Mouse (Mus musculus) midbrain, embryonic 15.5 days (tissue): ENCODE measurements around the gene Lekr1. TPM values are rescaled to one million over a fixed set of nuclear protein-coding genes. Genes with fewer than 3 reads are reported as not detected.
"Not testable (repeated sequence)": the region's sequence is repeated elsewhere in the genome, so short reads cannot be mapped to it uniquely, and the experiment has no call there.

Source experiments
- ATAC-seq: fragments of 200-750 bp; cut with Nextera tagmentation; replicated peaks from 2 replicates; pipeline ENCODE4 v1.8.0; 2017; ENCODE audit warnings: moderate TSS enrichment
- H3K27ac ChIP-seq: fragments of 300-500 bp; sonication (generic); 2 replicates; pipeline ENCODE4 v1.5.1; 2015; ENCODE audit warnings: mild to moderate bottlenecking, inconsistent platforms
- H3K27me3 ChIP-seq: fragments of 300-500 bp; sonication (generic); replicated peaks from 2 replicates; pipeline ENCODE4 v1.6.1; 2015; ENCODE audit warnings: inconsistent platforms
- H3K36me3 ChIP-seq: fragments of 300-500 bp; sonication (generic); replicated peaks from 2 replicates; pipeline ENCODE4 v1.6.1; 2015; ENCODE audit warnings: inconsistent platforms
- H3K4me1 ChIP-seq: fragments of 300-500 bp; sonication (generic); 2 replicates; pipeline ENCODE4 v1.6.1; 2015; ENCODE audit warnings: inconsistent platforms
- H3K4me2 ChIP-seq: fragments of 300-500 bp; sonication (generic); 2 replicates; pipeline ENCODE4 v1.6.1; 2015; ENCODE audit warnings: inconsistent platforms, mild to moderate bottlenecking, moderate library complexity
- H3K4me3 ChIP-seq: fragments of 300-500 bp; sonication (generic); 2 replicates; pipeline ENCODE4 v1.5.1; 2015; ENCODE audit warnings: mild to moderate bottlenecking, inconsistent platforms
- H3K9ac ChIP-seq: fragments of 300-500 bp; sonication (generic); 2 replicates; pipeline ENCODE4 v1.6.1; 2015; ENCODE audit warnings: mild to moderate bottlenecking, inconsistent platforms
- H3K9me3 ChIP-seq: fragments of 300-500 bp; sonication (generic); 2 replicates; pipeline ENCODE4 v1.6.1; 2016; ENCODE audit warnings: inconsistent platforms
- WGBS: fragments of 180-500 bp; shearing (Covaris S2); methylation state at CpG from one replicate; pipeline ENCODE4 v1.1.7; 2015; ENCODE audit warnings: mixed read lengths; 5-methylcytosine and 5-hydroxymethylcytosine counted together
- polyA plus RNA-seq: library from polyadenylated mRNA; unstranded; fragments of >200 nt; fragmentation: Nextera tagmentation; extraction: Ambion mirVana; gene quantifications from 2 replicates; pipeline ENCODE4 v1.2.1, GENCODE M21; 2015

Gene Lekr1
- polyA plus RNA-seq, 1 experiment from 2014 or later: 5.7 TPM

GRCm38 (mm10) chr3:65722897-65723296 is 56.9 kb downstream of the Lekr1 start:
- no peak overlapping the region for H3K27ac ChIP-seq
- ATAC-seq: no peak
- no peak overlapping the region for H3K4me3 ChIP-seq
- WGBS: 92% methylated on average over 4 of the region's 4 CpGs
- H3K4me2 ChIP-seq: no peak overlapping the region
- no peaks in the 10 kb centered on the region for H3K4me1 ChIP-seq
- H3K27me3 ChIP-seq: no peaks in the 10 kb centered on the region
- H3K9me3 ChIP-seq: no peaks in the 10 kb centered on the region
- no peak overlapping the region for H3K9ac ChIP-seq
- H3K36me3 ChIP-seq: no peaks in the 10 kb centered on the region

GRCm38 (mm10) chr3:65723664-65724063 is 57.6 kb downstream of the Lekr1 start:
- no peaks in the 10 kb centered on the region for H3K9me3 ChIP-seq
- H3K4me1 ChIP-seq: no peaks in the 10 kb centered on the region
- no peaks in the 10 kb centered on the region for H3K36me3 ChIP-seq
- no peak for ATAC-seq
- H3K9ac ChIP-seq: no peak overlapping the region
- no peak overlapping the region for H3K4me3 ChIP-seq
- no peaks in the 10 kb centered on the region for H3K27me3 ChIP-seq
- H3K27ac ChIP-seq: no peak overlapping the region
- H3K4me2 ChIP-seq: no peak overlapping the region
- 86% methylated on average over 4 of the region's 4 CpGs for whole genome bisulfite sequencing

GRCm38 (mm10) chr3:65737816-65738215 is 71.8 kb downstream of the Lekr1 start:
- Histone ChIP-seq H3K36me3 (no peaks in the 10 kb centered on the region), H3K4me3 (no peak overlapping the region), H3K27me3 (no peaks in the 10 kb centered on the region), H3K9ac (no peak overlapping the region), H3K4me2 (no peak overlapping the region), H3K27ac (no peak overlapping the region), H3K4me1 (no peaks in the 10 kb centered on the region), H3K9me3 (no peaks in the 10 kb centered on the region)
- 82% methylated on average over 4 of the region's 4 CpGs for WGBS
- ATAC-seq: no peak

GRCm38 (mm10) chr3:65744936-65745335 is 78.9 kb downstream of the Lekr1 start:
- Histone ChIP-seq H3K4me3 (no peak overlapping the region), H3K27me3 (no peaks in the 10 kb centered on the region), H3K27ac (no peak overlapping the region), H3K4me1 (no peaks in the 10 kb centered on the region), H3K9ac (no peak overlapping the region), H3K36me3 (no peaks in the 10 kb centered on the region), H3K4me2 (no peak overlapping the region), H3K9me3 (no peaks in the 10 kb centered on the region)
- no peak for ATAC-seq
- 21% methylated on average over 4 of the region's 4 CpGs for WGBS

- peak; percentile 50; the same call in 1 of the 2 replicates for ATAC-seq
- Histone ChIP-seq H3K27ac (no peak overlapping the region), H3K9me3 (no peaks in the 10 kb centered on the region), H3K9ac (no peak overlapping the region), H3K36me3 (no peaks in the 10 kb centered on the region), H3K4me1 (peaks cover 7% of the 10 kb centered on the region; the same call in 1 of the 2 replicates), H3K4me3 (no peak overlapping the region), H3K27me3 (no peaks in the 10 kb centered on the region), H3K4me2 (no peak overlapping the region)
- 62% methylated on average over 20 of the region's 20 CpGs for WGBS
Measured at GRCm38 (mm10) chr3:65764511-65765508, 98.8 kb downstream of the Lekr1 start.

GRCm38 (mm10) chr3:65766387-65766786 is 100.4 kb downstream of the Lekr1 start:
- Histone ChIP-seq H3K27ac (no peak overlapping the region), H3K9me3 (no peaks in the 10 kb centered on the region), H3K9ac (no peak overlapping the region), H3K36me3 (no peaks in the 10 kb centered on the region), H3K4me1 (peaks cover 7% of the 10 kb centered on the region; the same call in 1 of the 2 replicates), H3K27me3 (no peaks in the 10 kb centered on the region), H3K4me3 (no peak overlapping the region), H3K4me2 (no peak overlapping the region)
- no peak for ATAC-seq

GRCm38 (mm10) chr3:65767202-65767862 is 101.3 kb downstream of the Lekr1 start:
- peak overlapping the region; percentile 43; the same call in 1 of the 2 replicates for H3K27ac ChIP-seq
- peaks cover 7% of the 10 kb centered on the region; the same call in 1 of the 2 replicates for H3K4me1 ChIP-seq
- no peaks in the 10 kb centered on the region for H3K9me3 ChIP-seq
- H3K4me2 ChIP-seq: no peak overlapping the region
- ATAC-seq: peak; percentile 73
- no peaks in the 10 kb centered on the region for H3K27me3 ChIP-seq
- 22% methylated on average over 6 of the region's 6 CpGs for WGBS
- no peaks in the 10 kb centered on the region for H3K36me3 ChIP-seq
- H3K9ac ChIP-seq: no peak overlapping the region
- H3K4me3 ChIP-seq: no peak overlapping the region

- ATAC-seq, H3K36me3 ChIP-seq, H3K9me3 ChIP-seq, H3K9ac ChIP-seq, H3K27me3 ChIP-seq, H3K4me1 ChIP-seq, H3K4me3 ChIP-seq, H3K4me2 ChIP-seq, H3K27ac ChIP-seq: not testable (repeated sequence)
- 90% methylated on average over 7 of the region's 7 CpGs for WGBS
Measured at GRCm38 (mm10) chr3:65769666-65770065, 103.6 kb downstream of the Lekr1 start.

GRCm38 (mm10) chr3:65773910-65774309 is 107.9 kb downstream of the Lekr1 start:
- Histone ChIP-seq H3K9me3 (no peaks in the 10 kb centered on the region), H3K27ac (no peak overlapping the region), H3K4me1 (no peaks in the 10 kb centered on the region), H3K36me3 (no peaks in the 10 kb centered on the region), H3K27me3 (no peaks in the 10 kb centered on the region), H3K4me3 (no peak overlapping the region), H3K9ac (no peak overlapping the region), H3K4me2 (no peak overlapping the region)
- no peak for ATAC-seq
- 88% methylated on average over 1 of the region's 1 CpGs for WGBS

GRCm38 (mm10) chr3:65775096-65775495 is 109.1 kb downstream of the Lekr1 start:
- Histone ChIP-seq H3K27ac (no peak overlapping the region), H3K27me3 (no peaks in the 10 kb centered on the region), H3K9ac (no peak overlapping the region), H3K4me2 (no peak overlapping the region), H3K4me1 (no peaks in the 10 kb centered on the region), H3K9me3 (no peaks in the 10 kb centered on the region), H3K4me3 (no peak overlapping the region), H3K36me3 (no peaks in the 10 kb centered on the region)
- ATAC-seq: no peak
- 82% methylated on average over 5 of the region's 5 CpGs for WGBS

- 77% methylated on average over 5 of the region's 5 CpGs for WGBS
- Histone ChIP-seq H3K9ac (no peak overlapping the region), H3K9me3 (no peaks in the 10 kb centered on the region), H3K27ac (no peak overlapping the region), H3K36me3 (no peaks in the 10 kb centered on the region), H3K4me1 (no peaks in the 10 kb centered on the region), H3K27me3 (no peaks in the 10 kb centered on the region), H3K4me2 (no peak overlapping the region), H3K4me3 (no peak overlapping the region)
- no peak for ATAC-seq
Measured at GRCm38 (mm10) chr3:65782246-65782645, 116.2 kb downstream of the Lekr1 start.

- WGBS: 67% methylated on average over 3 of the region's 3 CpGs
- H3K9ac ChIP-seq: no peak overlapping the region
- no peaks in the 10 kb centered on the region for H3K9me3 ChIP-seq
Measured at GRCm38 (mm10) chr3:65790076-65790685, 124.2 kb downstream of the Lekr1 start.

More at GRCm38 (mm10) chr3:65790076-65790685, 124.2 kb downstream of the Lekr1 start:
- Histone ChIP-seq H3K27me3 (no peaks in the 10 kb centered on the region), H3K4me2 (no peak overlapping the region), H3K27ac (no peak overlapping the region), H3K36me3 (no peaks in the 10 kb centered on the region), H3K4me1 (no peaks in the 10 kb centered on the region), H3K4me3 (no peak overlapping the region)
- ATAC-seq: no peak
